Mouse (Mus musculus) c-Kit-negative CD71-positive TER-119-positive erythroid progenitor cells, embryonic 14.5 days (primary cell): Measurements from ENCODE around the gene Napepld.
"Not testable (repeated sequence)": the region's sequence is repeated elsewhere in the genome, so short reads cannot be mapped to it uniquely, and the experiment has no call there.

Experiments
- DNase-seq: peaks from one replicate; pipeline ENCODE4 v3.0.0-alpha.2; 2013; ENCODE audit warnings: low read depth, low spot score

The Napepld gene

GRCm38 (mm10) chr5:21706546-21706945 is 5.3 kb upstream of the Napepld start:
- no peak for DNase-seq

DNA sequence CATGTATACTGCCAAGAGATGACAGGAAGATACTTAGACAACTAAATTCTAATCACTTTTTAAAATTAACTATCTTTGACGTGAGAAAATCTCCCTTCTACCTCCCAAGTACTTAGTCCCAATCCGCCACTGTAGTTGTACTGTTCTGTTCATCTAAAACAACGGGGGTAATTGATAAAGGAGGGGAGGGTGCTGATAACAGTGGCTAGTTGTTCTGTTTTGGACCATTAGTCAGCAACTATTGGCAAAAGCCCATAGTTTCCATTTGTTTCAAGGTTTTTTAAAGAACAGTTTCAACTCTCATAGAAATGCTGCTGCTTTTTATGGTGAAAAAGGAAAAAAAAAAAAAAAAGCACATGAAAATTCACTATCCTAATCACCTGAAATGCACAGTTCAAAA is 2.5 kb upstream of the Napepld start:
- no peak for DNase-seq

GRCm38 (mm10) chr5:21702873-21703475 is 1.8 kb upstream of the Napepld start:
- DNase-seq = no peak

- DNase-seq = no peak
These were observed 791 bp upstream of the Napepld start for GRCm38 (mm10) chr5:21702009-21702364.

GRCm38 (mm10) chr5:21700934-21701333 is 262 bp downstream of the Napepld start:
- no peak for DNase-seq

- DNase-seq = peak; percentile 6
These were observed 849 bp downstream of the Napepld start for GRCm38 (mm10) chr5:21700272-21700821.

- DNase-seq = not testable (repeated sequence)
These were observed 1.6 kb downstream of the Napepld start for GRCm38 (mm10) chr5:21699555-21699954.

GRCm38 (mm10) chr5:21694854-21695490 is 6.2 kb downstream of the Napepld start:
- no peak for DNase-seq

- DNase-seq = no peak
These were observed 7.8 kb downstream of the Napepld start for GRCm38 (mm10) chr5:21693372-21693870.

- DNase-seq = no peak
These were observed 9.0 kb downstream of the Napepld start for GRCm38 (mm10) chr5:21692230-21692629.

DNA sequence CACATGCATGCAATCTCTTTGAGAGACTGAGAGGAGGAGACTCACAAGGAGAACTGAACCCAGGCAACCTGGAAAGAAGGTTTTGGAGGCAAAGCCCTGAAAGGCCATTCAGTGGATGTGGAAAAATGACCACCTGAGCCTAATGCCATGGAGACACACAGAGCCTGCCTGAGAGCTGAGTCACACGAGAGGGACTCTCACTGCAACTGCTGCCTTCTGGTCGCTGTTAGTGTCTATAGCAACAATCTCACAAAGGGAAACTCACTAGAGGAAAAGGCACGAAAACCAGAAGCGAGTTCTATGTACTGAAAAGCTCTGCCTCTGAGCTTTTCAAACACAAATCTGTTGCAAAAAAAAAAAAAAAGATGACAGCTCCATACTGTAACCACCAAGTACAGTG is 14.2 kb downstream of the Napepld start:
- no peak for DNase-seq

DNA sequence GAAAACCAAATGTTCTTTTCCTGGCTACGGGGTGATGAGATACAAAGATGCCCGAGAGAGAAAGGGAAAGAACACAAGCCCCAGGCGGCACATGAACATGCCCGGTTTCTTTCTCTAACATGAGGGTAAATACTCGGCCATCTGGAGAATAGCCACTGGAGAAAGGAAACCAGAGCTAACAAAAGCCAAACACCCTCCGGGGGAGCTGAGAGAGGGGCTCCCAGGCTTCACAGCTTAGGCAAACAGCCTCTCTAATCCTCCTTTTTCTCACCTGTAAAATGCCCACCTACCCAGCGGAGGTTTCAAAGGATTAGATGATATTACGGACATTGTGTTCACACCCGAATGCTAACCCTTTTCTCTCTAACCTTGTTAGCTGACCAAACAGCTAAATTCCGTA is 16.2 kb downstream of the Napepld start:
- DNase-seq = no peak

DNA sequence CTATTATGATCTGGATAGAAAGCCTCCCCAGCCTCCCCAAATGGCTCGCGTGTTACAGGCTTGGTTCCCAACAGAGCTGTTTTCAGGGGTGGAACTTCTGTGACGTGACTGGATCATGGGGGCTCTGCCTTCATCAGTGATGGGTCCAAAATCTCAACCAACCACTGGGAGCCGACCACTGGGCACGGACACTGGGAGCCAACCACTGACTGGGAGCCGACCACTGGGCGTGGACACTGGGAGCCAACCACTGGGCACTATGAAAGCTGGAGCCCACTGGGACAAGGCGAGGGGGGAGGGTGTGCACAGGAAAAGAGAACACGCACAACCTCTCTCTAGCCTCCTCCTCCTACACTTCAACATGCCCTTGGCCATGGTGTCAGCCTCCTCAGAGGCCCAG is 17.4 kb downstream of the Napepld start:
- DNase-seq = no peak

DNA sequence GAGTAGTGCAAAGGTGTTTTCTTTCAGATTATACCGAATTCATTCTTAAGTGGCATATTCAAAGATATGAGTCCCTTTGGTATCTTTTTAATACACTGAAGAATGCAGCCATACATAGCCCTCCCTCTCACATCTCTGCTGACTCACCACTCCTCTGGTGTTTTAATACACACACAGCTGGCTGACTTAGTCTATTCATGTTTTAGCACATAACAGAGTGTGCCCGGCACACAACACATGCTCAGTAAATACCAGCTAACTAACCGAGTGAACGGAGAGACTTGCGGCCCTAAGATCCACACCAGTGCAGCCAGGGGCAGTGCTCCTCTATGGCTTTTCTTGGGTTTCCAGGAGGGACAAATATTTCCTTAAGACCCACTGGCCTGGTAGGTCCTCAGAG is 20.3 kb downstream of the Napepld start:
- DNase-seq = no peak

DNA sequence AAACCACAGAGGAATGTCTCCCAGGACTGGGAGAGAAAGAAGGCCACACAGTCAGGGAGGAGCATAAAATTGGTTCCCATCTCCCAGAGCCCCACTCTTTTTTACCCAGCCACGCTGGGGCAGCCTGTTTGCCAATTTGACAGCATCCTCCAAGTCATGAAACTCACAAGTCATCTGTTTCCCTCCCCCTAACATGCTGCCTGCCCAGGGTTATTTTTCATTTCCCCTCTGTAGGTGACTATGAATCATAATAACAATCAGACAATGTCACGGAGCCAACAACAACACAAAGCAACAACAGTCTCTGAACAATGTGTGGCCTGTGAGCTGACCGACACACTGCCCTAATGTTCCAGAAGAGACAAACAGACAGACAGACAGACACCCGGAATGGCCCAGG is 21.2 kb downstream of the Napepld start:
- no peak for DNase-seq

- DNase-seq = no peak
These were observed 22.8 kb downstream of the Napepld start for GRCm38 (mm10) chr5:21678363-21678762.

- DNase-seq = no peak
These were observed 23.3 kb downstream of the Napepld start for GRCm38 (mm10) chr5:21677939-21678338.

- no peak for DNase-seq
These were observed 25.7 kb downstream of the Napepld start for GRCm38 (mm10) chr5:21675494-21675893.

DNA sequence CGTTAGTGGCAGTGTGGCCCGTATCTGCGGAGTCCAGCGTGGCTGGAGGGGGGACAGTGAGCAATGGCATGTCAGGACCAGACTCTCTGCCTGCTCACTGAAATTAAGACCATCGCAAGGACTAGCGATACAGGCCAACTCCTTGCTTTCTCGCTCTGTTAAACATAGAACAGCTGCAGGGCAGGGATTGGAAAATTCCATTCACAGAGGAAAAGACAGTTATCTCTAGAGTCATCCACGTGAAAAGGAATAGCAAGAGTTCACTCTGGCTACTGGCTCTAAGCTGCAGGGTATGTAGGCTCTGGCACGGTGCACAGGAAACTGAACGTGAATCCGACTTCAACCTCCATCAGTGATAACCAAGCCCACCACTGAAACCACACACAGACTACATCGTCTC is 26.2 kb downstream of the Napepld start:
- DNase-seq = no peak

GRCm38 (mm10) chr5:21673742-21674141 is 27.5 kb downstream of the Napepld start:
- no peak for DNase-seq

DNA sequence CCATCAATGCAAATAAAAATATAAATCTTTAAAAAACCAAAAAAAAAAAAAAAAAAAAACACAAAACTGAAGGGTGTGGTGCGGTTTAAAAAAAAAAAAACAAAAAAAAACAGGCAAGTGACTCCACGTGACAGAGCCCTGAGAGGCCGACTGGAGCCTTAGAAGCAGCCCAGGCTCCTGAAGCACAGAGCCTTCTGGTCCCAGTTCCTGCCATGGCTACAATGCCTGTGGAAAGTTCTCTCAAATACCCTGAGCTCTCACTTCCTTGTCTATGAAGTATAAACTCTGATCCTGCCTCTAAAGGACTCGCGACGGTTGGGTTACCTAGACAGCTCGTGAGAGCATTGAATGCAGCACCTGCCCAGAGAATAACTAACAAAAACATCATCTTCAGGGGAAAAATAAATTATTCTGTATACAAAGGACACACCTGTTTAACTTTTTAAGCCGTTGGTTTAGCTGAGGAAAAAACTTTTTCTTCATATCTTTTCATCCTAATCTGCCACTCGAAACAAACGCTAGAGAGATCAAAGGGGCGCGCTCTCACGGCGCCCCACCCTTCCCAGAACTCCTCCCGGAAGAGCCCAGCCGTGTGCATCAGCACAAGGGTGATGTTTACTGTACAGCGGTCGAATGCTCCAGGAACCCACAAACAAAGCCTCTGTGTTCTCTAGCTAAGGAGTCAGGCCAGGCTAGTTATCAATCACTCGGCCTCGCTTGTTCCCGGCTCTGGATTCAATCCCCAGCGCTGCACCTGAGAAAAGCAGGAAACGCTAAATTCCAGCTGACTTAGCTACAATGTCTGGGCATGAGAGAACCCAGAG is 28.2 kb downstream of the Napepld start:
- peak; percentile 41 for DNase-seq

- no peak for DNase-seq
These were observed 31.9 kb downstream of the Napepld start for GRCm38 (mm10) chr5:21669307-21669706.
